Mouse (Mus musculus) cerebellum, postnatal 10 days (tissue): ENCODE results near the gene Baz2a.
"Not testable (repeated sequence)": the region's sequence is repeated elsewhere in the genome, so short reads cannot be mapped to it uniquely, and the experiment has no call there.

Experiments used
- DNase-seq, 2 experiments: peaks; one replicate each; pipeline ENCODE4 v3.0.0; 2021; ENCODE audit warnings: mixed read lengths in 2 of 2

The Baz2a gene

GRCm38 (mm10) chr10:128091564-128092505 is at the start of gene Baz2a:
TSS of gene Baz2a (plus strand) at chr10:128091577.
- peak; percentile 65 to 73 for DNase-seq

DNA sequence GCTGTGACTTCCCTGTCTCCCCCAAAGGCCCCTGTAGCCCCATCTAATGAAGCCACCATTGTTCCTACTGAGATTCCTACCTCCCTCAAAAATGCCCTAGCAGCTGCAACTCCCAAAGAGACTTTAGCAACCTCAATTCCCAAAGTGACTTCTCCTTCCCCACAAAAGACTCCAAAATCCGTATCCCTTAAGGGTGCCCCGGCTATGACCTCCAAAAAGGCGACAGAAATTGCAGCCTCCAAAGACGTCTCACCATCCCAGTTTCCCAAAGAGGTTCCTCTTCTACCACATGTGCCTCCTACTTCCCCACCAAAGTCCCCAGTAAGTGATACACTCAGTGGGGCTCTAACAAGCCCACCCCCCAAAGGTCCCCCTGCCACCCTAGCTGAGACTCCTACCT is 49.7 kb upstream of the Baz2a start:
- DNase-seq, result no peak

GRCm38 (mm10) chr10:128042466-128042865 is 48.9 kb upstream of the Baz2a start:
- DNase-seq, result no peak

GRCm38 (mm10) chr10:128043041-128043835 is 48.1 kb upstream of the Baz2a start:
- no peak for DNase-seq

DNA sequence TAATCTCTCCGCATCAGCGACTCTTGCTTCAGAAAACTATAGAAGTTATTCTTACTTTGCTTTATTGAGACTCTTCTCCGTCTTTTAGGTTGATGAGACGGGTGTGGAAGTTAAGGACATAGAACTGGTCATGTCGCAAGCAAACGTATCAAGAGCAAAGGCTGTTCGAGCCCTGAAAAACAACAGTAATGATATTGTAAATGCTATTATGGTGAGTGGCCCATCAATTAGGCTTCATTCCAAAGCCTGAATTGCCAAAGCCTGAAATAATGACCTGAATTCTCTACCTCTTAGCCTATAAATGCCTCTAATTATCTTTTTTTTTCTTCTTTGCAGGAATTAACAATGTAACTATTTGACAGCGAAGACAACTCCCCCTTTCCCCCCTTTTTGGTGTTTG is 43.2 kb upstream of the Baz2a start:
- DNase-seq, result no peak

- no peak for DNase-seq
Observed at GRCm38 (mm10) chr10:128049741-128050140, 41.6 kb upstream of the Baz2a start.

DNA sequence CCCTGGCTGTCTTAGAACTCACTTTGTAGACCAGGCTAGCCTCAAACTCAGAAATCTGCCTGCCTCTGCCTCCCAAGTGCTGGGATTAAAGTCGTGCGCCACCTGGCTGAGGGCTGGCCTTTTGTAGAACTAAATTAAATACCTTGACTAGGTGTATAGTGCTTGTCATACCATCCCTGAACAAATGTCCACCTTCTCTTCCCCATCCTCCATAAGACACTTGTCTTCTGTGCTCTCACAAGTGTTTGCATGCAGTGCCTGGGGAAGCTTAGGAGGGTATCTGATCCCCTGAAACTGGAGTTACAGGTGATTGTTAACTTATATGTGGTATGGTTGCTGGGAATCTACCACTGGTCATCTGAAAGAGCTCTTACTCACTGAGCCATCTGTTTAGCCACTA is 41.0 kb upstream of the Baz2a start:
- no peak for DNase-seq

DNA sequence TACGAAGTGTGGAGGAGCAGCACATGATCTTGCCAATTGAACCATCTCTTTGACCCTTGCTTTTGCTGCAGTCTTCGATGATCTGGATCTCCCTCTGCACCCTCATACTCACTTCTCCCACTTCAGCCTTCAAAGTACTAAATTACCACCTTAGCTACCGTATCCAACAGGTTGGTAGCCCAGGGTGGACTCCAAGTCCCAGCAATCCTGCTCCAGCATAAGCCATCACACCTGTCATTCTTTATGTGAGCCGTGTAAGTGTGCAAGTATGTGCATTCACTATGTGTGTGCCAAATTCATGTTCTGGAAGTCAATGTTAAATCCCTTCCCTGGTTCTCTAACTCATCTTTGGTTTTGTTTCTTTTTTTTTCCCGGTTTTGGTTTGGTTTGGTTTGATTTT is 39.8 kb upstream of the Baz2a start:
- DNase-seq, result no peak

DNA sequence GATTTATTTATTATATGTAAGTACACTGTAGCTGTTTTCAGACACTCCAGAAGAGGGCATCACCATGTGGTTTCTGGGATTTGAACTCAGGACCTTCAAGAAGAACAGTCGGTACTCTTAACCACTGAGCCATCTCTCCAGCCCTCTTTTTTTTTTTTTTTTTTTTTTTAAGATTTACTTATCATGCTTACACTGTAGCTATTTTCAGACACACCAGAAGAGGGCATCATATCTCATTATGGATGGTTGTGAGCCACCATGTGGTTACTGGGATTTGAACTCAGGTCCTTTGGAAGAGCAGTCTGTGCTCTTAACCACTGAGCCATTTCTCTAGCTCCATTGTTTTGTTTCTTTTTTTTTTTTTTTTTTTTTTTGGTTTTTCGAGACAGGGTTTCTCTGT is 39.2 kb upstream of the Baz2a start:
- not testable (repeated sequence) for DNase-seq

DNA sequence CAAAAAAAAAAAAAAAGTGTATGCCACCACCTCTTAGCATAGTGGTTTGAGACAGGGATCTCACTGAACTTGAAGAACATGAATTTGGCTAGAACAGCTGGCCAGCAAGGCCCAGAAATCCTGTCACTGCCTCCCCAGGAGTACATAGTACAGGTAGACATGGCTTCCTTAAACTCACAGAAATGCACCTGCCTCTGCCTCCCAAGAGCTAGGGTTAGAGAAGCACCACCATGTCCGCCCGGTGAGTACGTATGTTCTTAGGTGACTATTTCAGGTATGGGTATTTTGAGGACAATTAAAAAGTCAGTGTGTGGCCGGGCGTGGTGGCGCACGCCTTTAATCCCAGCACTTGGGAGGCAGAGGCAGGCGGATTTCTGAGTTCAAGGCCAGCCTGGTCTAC is 38.4 kb upstream of the Baz2a start:
- DNase-seq, result no peak

GRCm38 (mm10) chr10:128058184-128058583 is 33.2 kb upstream of the Baz2a start:
- no peak for DNase-seq

GRCm38 (mm10) chr10:128058601-128059151 is 32.7 kb upstream of the Baz2a start, which contains the start of gene Ptges3:
TSS of gene Ptges3 (plus strand) at chr10:128058954.
- DNase-seq, result peak; percentile 100

GRCm38 (mm10) chr10:128059207-128059981 is 32.0 kb upstream of the Baz2a start:
- DNase-seq, result peak in 1 of 2 experiments; percentile 60

DNA sequence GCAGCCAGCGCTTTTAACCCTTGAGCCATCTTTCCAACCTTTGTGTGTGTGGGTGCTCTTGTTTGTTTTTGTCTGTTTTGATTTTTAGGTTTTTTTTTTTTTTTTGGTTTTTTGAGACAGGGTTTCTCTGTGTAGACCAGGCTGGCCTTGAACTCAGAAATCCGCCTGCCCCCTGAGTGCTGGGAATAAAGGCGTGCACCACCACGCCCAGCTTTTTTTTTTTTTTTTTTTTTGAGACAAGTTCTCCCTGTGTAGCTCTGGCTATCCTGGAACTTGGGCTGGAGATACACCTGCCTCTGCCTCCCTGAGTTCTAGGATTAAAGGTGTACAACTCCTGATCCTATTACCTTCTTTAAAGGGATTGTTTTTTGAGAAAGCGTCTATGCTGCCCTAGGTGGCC is 30.3 kb upstream of the Baz2a start:
- no peak for DNase-seq

GRCm38 (mm10) chr10:128062221-128062989 is 29.0 kb upstream of the Baz2a start:
- DNase-seq, result no peak

DNA sequence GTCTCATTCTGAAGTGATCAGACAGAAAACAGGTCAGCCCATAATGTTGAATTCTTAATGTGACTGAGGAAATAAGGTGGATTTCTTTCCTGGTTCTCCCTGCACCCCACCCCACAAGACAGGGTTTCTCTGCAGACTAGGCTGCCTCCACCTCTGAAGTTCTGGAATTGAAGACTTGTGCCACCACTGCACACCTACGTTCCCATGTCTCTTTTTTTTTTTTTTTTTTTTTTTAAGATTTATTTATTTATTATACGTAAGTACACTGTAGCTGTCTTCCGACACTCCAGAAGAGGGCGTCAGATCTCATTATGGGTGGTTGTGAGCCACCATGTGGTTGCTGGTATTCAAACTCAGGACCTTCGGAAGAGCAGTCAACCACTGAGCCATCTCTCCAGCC is 25.3 kb upstream of the Baz2a start:
- DNase-seq, result no peak

DNA sequence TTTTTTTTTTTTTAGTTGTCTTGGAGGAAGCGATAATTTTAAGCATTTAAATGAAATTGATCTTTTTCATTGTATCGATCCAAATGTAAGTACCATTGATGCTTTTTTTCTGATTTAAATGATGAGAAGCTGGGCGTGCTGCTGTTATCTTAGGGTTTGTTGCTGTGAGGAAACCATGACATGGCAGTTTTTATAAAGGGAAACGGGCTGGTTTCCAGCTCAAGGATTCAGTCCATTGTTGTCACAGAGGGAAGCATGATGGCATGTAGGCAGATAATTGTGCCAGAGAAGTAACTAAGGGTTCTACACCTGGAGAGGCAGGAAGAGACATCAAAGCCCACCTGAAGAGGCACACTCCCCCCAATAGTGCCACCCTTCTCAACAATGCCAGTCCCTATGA is 22.2 kb upstream of the Baz2a start:
- no peak for DNase-seq

GRCm38 (mm10) chr10:128070432-128070831 is 20.9 kb upstream of the Baz2a start:
- DNase-seq, result not testable (repeated sequence)

DNA sequence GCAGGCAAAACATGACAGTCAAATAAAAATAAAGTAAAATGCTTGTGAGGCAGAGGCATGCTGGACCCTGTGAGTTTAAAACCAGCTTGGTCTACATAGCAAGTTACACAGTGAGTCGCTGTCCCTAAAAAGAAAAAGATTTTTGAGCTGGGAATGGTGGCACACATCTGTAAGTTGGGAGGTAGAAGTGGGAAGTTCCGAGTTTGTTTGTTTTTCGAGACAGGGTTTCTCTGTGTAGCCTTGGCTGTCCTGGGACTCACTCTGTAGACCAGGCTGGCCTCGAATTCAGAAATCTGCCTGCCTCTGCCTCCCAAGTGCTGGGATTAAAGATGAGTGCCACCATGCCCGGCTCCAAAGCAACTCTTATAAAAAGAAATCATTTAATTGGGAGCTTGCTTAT is 13.1 kb upstream of the Baz2a start:
- not testable (repeated sequence) for DNase-seq

GRCm38 (mm10) chr10:128080496-128080895 is 10.9 kb upstream of the Baz2a start:
- DNase-seq, result peak in 1 of 2 experiments; percentile 36

DNA sequence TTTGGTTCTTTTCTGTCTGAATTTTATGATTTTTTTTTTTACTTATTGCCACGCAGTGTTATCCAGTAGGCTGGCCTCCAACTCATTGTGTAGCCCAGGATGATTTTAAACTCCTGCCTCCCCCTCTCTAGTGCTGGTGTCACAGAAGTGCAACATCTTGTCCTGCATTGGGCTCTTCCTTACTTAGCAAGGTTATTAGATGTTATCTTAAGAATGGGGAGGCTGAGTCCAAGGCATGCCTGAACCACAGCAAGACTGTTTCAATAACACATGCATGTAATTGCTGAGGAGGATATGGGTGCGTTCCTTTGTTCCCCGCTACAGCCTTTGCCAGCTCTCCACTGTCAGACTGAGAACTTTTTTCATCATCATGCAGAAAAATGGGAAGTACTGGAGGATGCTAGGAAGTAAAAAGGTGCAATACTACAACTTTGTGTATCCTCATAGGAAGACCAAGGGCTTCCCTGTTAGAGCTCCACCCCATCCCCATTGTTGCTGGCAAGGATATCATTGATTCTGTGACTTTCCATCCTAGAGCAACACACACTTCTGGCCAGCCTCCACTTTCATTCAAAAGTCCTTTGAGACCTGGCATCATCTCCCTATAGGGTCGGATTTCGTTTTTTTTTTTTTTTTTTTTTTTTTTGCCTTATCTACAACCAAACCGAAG is 9.4 kb upstream of the Baz2a start:
- peak in 1 of 2 experiments; percentile 51 for DNase-seq
